Mouse (Mus musculus): ENCODE measurements around the gene Trpv2. TPM values are rescaled to one million over a fixed set of nuclear protein-coding genes. Genes with fewer than 3 reads are reported as not detected.

The Trpv2 gene
- polyA plus RNA-seq, 1 experiment from 2014 or later: 71.4 TPM

Other genes starting within 250 kb of the Trpv2 start
- 2.9 to 5.2 TPM (median 5.0 TPM) in 3 replicates for gene Pigl, start 116.0 kb upstream of the Trpv2 start, polyA plus RNA-seq (2018)
- 110 to 316 TPM (median 118 TPM) in 3 replicates for gene Ncor1, start 115.9 kb upstream of the Trpv2 start, polyA plus RNA-seq (2018)
- gene Cenpv, start 35.2 kb upstream of the Trpv2 start, polyA plus RNA-seq (2018): 7.2 to 8.9 TPM (median 8.3 TPM) in 3 replicates
- 916 to 1,557 TPM (median 1,390 TPM) in 3 replicates for gene Ubb, start 23.3 kb upstream of the Trpv2 start, polyA plus RNA-seq (2018)
- 4.7 to 7.3 TPM (median 5.6 TPM) in 3 replicates for gene Lrrc75a, start 74.0 kb downstream of the Trpv2 start, polyA plus RNA-seq (2018)
- 25.0 to 33.0 TPM (median 31.4 TPM) in 3 replicates for gene Mmgt2, start 74.2 kb downstream of the Trpv2 start, polyA plus RNA-seq (2018)
- gene Zfp287, start 157.4 kb downstream of the Trpv2 start, polyA plus RNA-seq (2018): 2.3 to 2.4 TPM (median 2.4 TPM) in 3 replicates
- not detected in 3 replicates for gene Gm10428, start 178.6 kb downstream of the Trpv2 start, polyA plus RNA-seq (2018)
- gene Zfp286, start 215.0 kb downstream of the Trpv2 start, polyA plus RNA-seq (2018): 0.20 to 0.69 TPM (median 0.42 TPM) in 3 replicates
- 2.5 to 6.9 TPM (median 4.4 TPM) in 3 replicates for gene Trim16, start 245.7 kb downstream of the Trpv2 start, polyA plus RNA-seq (2018)

All from macrophage (primary cell).